1 mouse cellular context compared by ENCODE assay signal in genomic region chr13:51072917-51073843, GRCm38 (mm10).
TF ChIP-seq lines count a peak whose summit lies in the region.

No protein-coding gene starts in this region.

TF ChIP-seq in CH12.LX, 34 proteins besides CTCF, POLR2A, EP300 and RAD21 (continued from another document):
- TF ChIP-seq ZC3H11A (IDR thresholded peaks at IDR 0.05; ENCODE audit: low read depth, low read length), result no peak
- 0 out of 2 replicates have a peak, but pooled peaks have one; percentile 70 for TF ChIP-seq RCOR1 (conservative IDR thresholded peaks at IDR 0.05; ENCODE audit: low read depth, low read length)
- 0 out of 2 replicates have a peak, but pooled peaks have one; percentile 44 for TF ChIP-seq MEF2A (IDR thresholded peaks at IDR 0.05; ENCODE audit: borderline replicate concordance, low read depth, low read length)
- no peak for TF ChIP-seq CHD1 (IDR thresholded peaks at IDR 0.05; ENCODE audit: low read depth, low read length)
